Mouse (Mus musculus) brain, embryonic 14.5 days (tissue): Measurements from ENCODE around the gene Arf5.

Source experiments
- CTCF ChIP-seq: fragments of 200-500 bp; IDR thresholded peaks from 2 replicates; pipeline ENCODE4 v1.5.1; 2012; ENCODE audit warnings: inconsistent platforms, mild to moderate bottlenecking, moderate library complexity, borderline replicate concordance; ENCODE audit not compliant: insufficient read depth, insufficient read length; ENCODE audit errors: extremely low read depth
- POLR2A ChIP-seq: fragments of 200-500 bp; IDR thresholded peaks from 2 replicates; pipeline ENCODE4 v1.6.1; 2012; ENCODE audit warnings: mild to moderate bottlenecking, inconsistent platforms, borderline replicate concordance; ENCODE audit not compliant: poor library complexity, insufficient read depth, insufficient read length, severe bottlenecking; ENCODE audit errors: extremely low read depth

- TF ChIP-seq POLR2A = no peak
- TF ChIP-seq CTCF = no peak
Measured at GRCm38 (mm10) chr6:28410053-28410452, 13.3 kb upstream of the Arf5 start.
